Mouse (Mus musculus) macrophage (primary cell): ENCODE measurements around the gene Slc44a3. TPM values are rescaled to one million over a fixed set of nuclear protein-coding genes. Genes with fewer than 3 reads are reported as not detected.

ENCODE experiments used
- H3K27ac ChIP-seq: fragments of 350-480 bp; formaldehyde crosslinking; 2 replicates; pipeline ENCODE4 v1.9.0; 2021
- H3K36me3 ChIP-seq: fragments of 350-480 bp; formaldehyde crosslinking; 2 replicates; pipeline ENCODE4 v1.9.0; 2021; ENCODE audit errors: inconsistent target
- H3K4me3 ChIP-seq: fragments of 350-480 bp; formaldehyde crosslinking; 2 replicates; pipeline ENCODE4 v1.9.0; 2021; ENCODE audit errors: inconsistent target
- H3K79me2 ChIP-seq: fragments of 350-480 bp; formaldehyde crosslinking; 2 replicates; pipeline ENCODE4 v1.9.0; 2021; ENCODE audit errors: inconsistent target
- WGBS: methylation state at CpG from one replicate; pipeline ENCODE4 v1.1.7; 2026; ENCODE audit warnings: inconsistent platforms; ENCODE audit not compliant: missing documents; 5-methylcytosine and 5-hydroxymethylcytosine counted together
- polyA plus RNA-seq: library from polyadenylated mRNA; stranded (reverse); fragments of 250-400 nt; gene quantifications from 3 replicates; pipeline ENCODE4 v1.2.4, GENCODE M21; 2018; ENCODE audit warnings: inconsistent platforms

Slc44a3 gene
- polyA plus RNA-seq, 1 experiment from 2014 or later = not detected

GRCm38 (mm10) chr3:121468136-121468535 lies 64.1 kb downstream of the Slc44a3 start:
- H3K27ac ChIP-seq = no peak overlapping the region
- no peaks in the 10 kb centered on the region for H3K79me2 ChIP-seq
- WGBS = 100% methylated on average over 1 of the region's 2 CpGs
- no peak overlapping the region for H3K4me3 ChIP-seq
- H3K36me3 ChIP-seq = no peaks in the 10 kb centered on the region

DNA sequence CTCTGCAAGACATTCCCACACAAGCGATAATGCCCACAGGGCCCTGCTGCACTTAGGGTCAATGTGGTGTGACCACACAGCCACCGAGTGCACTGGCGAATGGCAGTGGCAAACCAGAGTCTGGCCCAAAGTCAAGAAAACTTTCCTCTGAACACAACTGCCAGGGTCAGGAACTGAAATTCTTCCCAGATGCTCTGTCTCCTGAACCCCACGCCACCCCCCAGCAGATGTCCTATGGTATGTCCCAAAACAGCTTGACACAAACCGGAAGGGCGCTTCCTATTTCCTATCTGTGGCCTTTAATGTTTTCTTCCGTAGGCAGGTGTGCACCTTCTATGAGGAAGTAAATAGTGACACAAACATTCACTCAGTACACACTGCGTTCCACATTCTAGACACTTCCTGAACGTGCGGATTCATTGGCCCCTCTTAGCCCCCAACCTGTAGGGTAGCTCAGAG lies 65.1 kb downstream of the Slc44a3 start:
- H3K79me2 ChIP-seq = no peaks in the 10 kb centered on the region
- H3K4me3 ChIP-seq = no peak overlapping the region
- 36% methylated on average over 10 of the region's 10 CpGs for WGBS
- no peak overlapping the region for H3K27ac ChIP-seq
- no peaks in the 10 kb centered on the region for H3K36me3 ChIP-seq

- H3K27ac ChIP-seq = no peak overlapping the region
- no peaks in the 10 kb centered on the region for H3K36me3 ChIP-seq
- H3K4me3 ChIP-seq = no peak overlapping the region
- 86% methylated on average over 9 of the region's 10 CpGs for WGBS
- H3K79me2 ChIP-seq = no peaks in the 10 kb centered on the region
These were observed 66.4 kb downstream of the Slc44a3 start for GRCm38 (mm10) chr3:121465795-121466194.

GRCm38 (mm10) chr3:121464733-121465305 lies 67.4 kb downstream of the Slc44a3 start:
- H3K79me2 ChIP-seq = no peaks in the 10 kb centered on the region
- H3K27ac ChIP-seq = no peak overlapping the region
- 94% methylated on average over 7 of the region's 7 CpGs for WGBS

DNA sequence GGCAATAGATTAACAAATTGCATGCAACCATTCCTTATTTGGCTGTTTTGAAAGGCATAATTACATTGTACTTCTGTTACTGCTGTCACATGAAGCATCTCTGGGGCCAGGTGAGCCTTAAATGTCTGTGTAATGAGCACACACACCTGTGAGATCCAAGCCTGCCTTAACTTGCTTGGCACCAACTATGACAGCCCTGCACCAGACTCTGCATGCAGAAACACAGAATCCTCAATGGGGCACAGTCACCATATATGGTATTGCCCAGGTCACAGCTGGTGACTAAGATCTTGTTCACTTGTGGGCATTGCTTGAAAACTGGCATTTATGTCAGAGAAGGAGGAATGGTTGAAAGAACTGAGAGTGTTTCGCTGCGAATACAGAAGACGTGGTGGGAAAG lies 69.4 kb downstream of the Slc44a3 start:
- Histone ChIP-seq H3K4me3 (no peak overlapping the region), H3K79me2 (no peaks in the 10 kb centered on the region), H3K27ac (no peak overlapping the region), H3K36me3 (no peaks in the 10 kb centered on the region)
- 96% methylated on average over 3 of the region's 3 CpGs for WGBS

More at GRCm38 (mm10) chr3:121464733-121465305, 67.4 kb downstream of the Slc44a3 start:
- H3K36me3 ChIP-seq = no peaks in the 10 kb centered on the region
- H3K4me3 ChIP-seq = no peak overlapping the region

- Histone ChIP-seq H3K36me3 (no peaks in the 10 kb centered on the region), H3K4me3 (no peak overlapping the region), H3K79me2 (no peaks in the 10 kb centered on the region), H3K27ac (no peak overlapping the region)
- WGBS = 96% methylated on average over 12 of the region's 13 CpGs
These were observed 70.7 kb downstream of the Slc44a3 start for GRCm38 (mm10) chr3:121461477-121461876.

- Histone ChIP-seq H3K4me3 (no peak overlapping the region), H3K79me2 (no peaks in the 10 kb centered on the region), H3K27ac (no peak overlapping the region), H3K36me3 (no peaks in the 10 kb centered on the region)
- 75% methylated on average over 14 of the region's 16 CpGs for WGBS
These were observed 71.6 kb downstream of the Slc44a3 start for GRCm38 (mm10) chr3:121460473-121461193.

GRCm38 (mm10) chr3:121458545-121459492 lies 73.4 kb downstream of the Slc44a3 start:
- H3K27ac ChIP-seq = no peak overlapping the region
- no peak overlapping the region for H3K4me3 ChIP-seq
- H3K79me2 ChIP-seq = no peaks in the 10 kb centered on the region
- WGBS = 48% methylated on average over 14 of the region's 14 CpGs
- no peaks in the 10 kb centered on the region for H3K36me3 ChIP-seq

- WGBS = 97% methylated on average over 10 of the region's 10 CpGs
- H3K4me3 ChIP-seq = no peak overlapping the region
- no peak overlapping the region for H3K27ac ChIP-seq
- H3K79me2 ChIP-seq = no peaks in the 10 kb centered on the region
- no peaks in the 10 kb centered on the region for H3K36me3 ChIP-seq
These were observed 80.8 kb downstream of the Slc44a3 start for GRCm38 (mm10) chr3:121451404-121451803.

DNA sequence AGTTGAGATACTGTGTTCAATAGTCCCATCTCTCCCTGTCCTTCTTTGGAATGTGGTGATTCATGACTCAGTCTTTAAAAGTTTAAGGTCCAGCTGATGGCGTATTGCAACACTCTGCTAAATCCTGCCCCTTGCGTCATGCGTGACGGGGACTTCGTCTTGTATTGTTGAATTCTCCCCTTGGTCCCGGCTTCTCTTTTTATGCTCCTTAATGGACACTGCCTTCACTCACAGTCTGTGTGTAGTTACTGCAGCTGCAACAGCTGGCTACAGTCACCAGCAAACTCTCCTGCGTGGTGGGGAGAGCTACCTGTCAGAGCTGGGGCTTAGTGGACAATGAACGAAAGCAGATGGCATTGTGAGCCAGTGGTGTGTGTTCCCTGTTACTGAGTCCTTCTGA lies 82.7 kb downstream of the Slc44a3 start:
- Histone ChIP-seq H3K36me3 (no peaks in the 10 kb centered on the region), H3K79me2 (no peaks in the 10 kb centered on the region), H3K4me3 (no peak overlapping the region), H3K27ac (no peak overlapping the region)
- WGBS = 69% methylated on average over 8 of the region's 8 CpGs

GRCm38 (mm10) chr3:121448606-121449005 lies 83.6 kb downstream of the Slc44a3 start:
- H3K36me3 ChIP-seq = no peaks in the 10 kb centered on the region
- H3K4me3 ChIP-seq = no peak overlapping the region
- no peaks in the 10 kb centered on the region for H3K79me2 ChIP-seq
- WGBS = 94% methylated on average over 8 of the region's 8 CpGs
- H3K27ac ChIP-seq = no peak overlapping the region

DNA sequence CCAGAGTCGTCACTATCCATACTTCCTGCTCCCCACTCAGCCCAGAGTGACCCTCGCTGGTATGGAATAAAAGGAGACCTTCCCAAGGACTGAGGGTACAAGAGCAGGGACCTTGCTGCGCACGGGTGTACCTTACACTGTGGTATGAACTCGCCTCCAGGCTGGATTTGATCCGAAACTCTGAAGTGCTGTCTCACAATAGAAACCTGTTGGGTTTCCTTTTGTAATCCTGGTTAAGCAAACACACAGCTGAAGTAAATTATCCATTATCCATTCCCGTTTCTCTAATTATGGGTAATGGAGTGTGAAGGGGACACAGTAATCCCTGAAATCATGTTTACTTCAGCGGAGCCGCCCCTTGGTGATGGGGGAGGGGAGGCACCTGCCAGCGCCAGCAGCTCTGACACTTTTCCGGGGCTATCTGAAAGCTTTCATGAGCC lies 84.2 kb downstream of the Slc44a3 start:
- Histone ChIP-seq H3K36me3 (no peaks in the 10 kb centered on the region), H3K79me2 (no peaks in the 10 kb centered on the region), H3K27ac (no peak overlapping the region), H3K4me3 (no peak overlapping the region)
- 93% methylated on average over 11 of the region's 11 CpGs for WGBS

GRCm38 (mm10) chr3:121446454-121446853 lies 85.8 kb downstream of the Slc44a3 start:
- H3K27ac ChIP-seq = no peak overlapping the region
- WGBS = 86% methylated on average over 8 of the region's 8 CpGs
- no peaks in the 10 kb centered on the region for H3K36me3 ChIP-seq
- no peaks in the 10 kb centered on the region for H3K79me2 ChIP-seq
- no peak overlapping the region for H3K4me3 ChIP-seq

GRCm38 (mm10) chr3:121444414-121444813 lies 87.8 kb downstream of the Slc44a3 start:
- 81% methylated on average over 6 of the region's 6 CpGs for WGBS
- Histone ChIP-seq H3K27ac (no peak overlapping the region), H3K4me3 (no peak overlapping the region), H3K79me2 (no peaks in the 10 kb centered on the region), H3K36me3 (no peaks in the 10 kb centered on the region)
